Mouse (Mus musculus) lung, adult 2 months (tissue): ENCODE results near the gene Cadps.
A peak's percentile ranks its signal among the peaks of the same experiment; 100 is the strongest.

Experiments used
- CTCF ChIP-seq: fragments of 200-500 bp; IDR thresholded peaks from 2 replicates; pipeline ENCODE4 v1.5.1; 2011; ENCODE audit warnings: mild to moderate bottlenecking, low read length, control low read depth; ENCODE audit not compliant: insufficient read depth
- POLR2A ChIP-seq: fragments of 200-500 bp; IDR thresholded peaks from 2 replicates; pipeline ENCODE4 v1.6.1; 2011; ENCODE audit warnings: low read depth, mild to moderate bottlenecking, control low read depth, low read length, borderline replicate concordance; ENCODE audit errors: extremely low read depth

DNA sequence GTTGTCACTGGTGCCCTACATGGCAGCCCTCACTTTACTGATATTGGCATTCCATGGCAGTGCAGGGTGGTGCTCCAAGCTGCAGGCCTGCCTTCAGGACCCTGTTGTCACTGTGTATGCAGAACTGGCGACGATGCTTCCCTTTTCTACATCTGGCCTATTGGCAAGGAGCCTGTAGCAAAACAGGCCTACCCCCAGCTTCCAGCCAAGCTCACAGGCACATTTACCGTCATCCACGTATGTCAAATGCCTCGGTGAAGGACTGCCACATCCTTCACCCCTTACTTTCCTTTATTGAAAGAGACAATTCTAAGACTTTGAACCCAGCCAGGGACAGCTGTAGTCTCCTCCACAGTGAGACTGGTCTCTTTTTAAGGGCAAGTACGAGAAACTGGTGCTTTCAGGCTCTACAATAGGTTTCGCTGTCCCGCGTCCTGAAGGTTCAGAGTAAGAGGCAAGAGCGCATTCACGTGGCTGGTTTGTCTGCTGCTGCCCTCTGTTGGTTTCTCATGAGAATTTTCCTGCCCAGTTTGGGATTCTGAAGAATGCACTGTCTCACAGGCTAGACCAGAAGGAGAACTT, 292.8 kb downstream of the Cadps start:
- no peak for TF ChIP-seq POLR2A
- TF ChIP-seq CTCF = peak; percentile 40; the same call in 1 of the 2 replicates
